Mouse (Mus musculus) telencephalon, adult 2 months (tissue): ENCODE data around the gene Klhl18.

ENCODE experiments used
- DNase-seq: peaks from one replicate; pipeline ENCODE4 v3.0.0-alpha.2; 2011; ENCODE audit warnings: low read depth, low spot score

The Klhl18 gene

DNA sequence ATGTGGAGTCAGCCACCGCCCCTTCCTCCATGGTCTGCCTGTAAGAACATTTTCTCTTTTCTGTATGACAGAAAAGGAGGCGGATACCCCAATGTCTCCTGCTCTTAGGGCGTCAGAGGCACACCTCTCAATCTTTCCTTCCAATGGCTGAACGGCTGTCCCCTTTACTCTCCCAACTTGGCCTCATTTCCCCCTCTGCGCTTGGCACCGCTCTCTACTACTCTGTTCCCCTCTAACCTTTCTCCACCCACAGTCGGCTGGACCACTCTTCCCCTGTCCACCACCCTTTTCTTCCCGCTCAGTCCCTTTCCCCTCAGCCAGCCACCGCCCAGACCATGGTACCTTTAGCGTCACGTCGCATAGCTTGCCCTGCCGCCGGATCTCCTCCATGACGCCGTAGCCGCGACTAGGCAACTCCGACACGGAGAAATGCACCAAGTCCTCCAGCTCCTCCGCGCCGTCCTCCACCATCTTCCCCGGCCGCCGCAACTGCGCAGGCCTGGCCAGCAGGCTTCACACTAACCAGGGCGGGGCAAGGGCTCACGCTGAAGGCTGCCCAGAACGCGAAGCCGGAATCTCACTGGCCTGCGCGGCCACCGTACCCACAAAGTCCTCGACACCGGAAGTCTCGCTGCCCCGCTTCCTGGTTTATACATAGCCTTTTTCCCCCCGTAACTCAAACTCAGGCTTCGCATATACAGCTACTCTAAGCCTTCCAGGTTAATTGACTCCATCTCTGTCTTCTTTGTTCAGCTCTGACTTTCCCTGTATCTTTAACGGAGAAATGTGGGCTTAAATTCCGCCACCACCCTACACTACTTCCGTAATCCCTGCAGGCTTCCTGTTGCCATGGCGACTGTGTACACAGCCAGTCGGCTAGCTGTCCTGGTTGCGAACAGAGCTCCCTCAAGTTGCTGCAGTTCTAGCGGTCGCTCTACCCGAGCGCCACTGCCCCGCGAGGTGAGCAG is at the start of gene Klhl18, which contains the start of gene Kif9:
Gene Klhl18, minus strand, starts transcription at position 571 of the 968 bp plus-strand sequence.
Gene Kif9, plus strand, starts transcription at position 835 of the 968 bp plus-strand sequence.
- peak; percentile 97 for DNase-seq

DNA sequence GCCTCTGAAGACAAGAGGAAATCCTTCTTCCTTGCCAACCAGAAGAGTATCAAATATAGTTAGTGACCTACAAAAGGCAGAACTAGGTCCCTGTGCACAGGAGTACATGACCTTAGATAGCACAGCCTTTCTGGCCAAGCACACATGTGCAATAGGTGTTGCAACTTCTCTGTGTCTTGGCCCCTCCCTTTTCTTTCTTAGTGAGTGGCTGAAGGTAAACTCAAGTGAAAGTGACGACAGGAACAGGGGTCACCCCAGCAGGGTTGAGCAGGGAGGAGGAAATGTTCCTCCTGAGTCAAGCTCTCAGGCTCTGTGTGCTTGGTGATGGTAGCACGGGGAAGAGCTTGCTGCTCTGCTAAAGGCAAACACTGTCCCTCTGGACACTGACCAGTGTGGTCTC is 49.2 kb upstream of the Klhl18 start:
- DNase-seq: no peak

DNA sequence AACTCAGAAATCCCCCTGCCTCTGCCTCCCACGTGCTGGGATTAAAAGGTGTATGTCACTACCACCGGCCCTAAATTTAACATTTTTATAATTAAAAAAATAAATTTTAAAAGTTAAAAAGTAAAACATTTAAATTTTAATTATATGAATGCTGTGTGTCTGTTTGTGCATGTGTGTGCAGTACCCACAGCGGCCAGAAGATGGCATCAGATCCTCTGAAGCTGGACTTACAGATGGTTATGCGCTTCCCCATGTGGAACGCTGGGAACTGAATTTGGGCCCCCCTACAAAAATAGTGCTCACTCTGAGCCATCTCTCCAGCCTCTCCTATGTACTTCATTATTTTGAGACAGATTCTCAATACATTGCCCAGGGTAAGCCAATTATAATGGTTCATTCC is 14.4 kb upstream of the Klhl18 start:
- no peak for DNase-seq

DNA sequence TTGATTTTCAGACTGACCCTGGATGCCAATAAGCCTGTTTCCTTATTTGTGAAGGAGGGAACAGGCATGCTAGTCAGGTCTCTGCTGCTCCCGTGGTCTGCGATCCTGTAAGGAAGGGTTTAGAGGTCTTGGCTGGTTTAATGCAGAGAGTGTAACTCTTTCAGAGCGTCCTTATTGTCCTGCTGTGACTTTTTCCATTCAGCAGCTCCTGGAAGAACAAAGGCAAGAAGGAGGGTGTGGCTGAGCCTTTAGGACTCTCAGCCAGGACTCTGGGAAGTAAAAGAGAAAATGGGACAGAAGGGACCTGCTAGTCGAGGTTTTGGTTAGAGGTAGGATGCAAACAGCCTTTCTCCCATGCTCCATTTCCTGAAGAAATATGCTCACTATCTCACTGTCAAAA is 12.3 kb upstream of the Klhl18 start:
- no peak for DNase-seq

DNA sequence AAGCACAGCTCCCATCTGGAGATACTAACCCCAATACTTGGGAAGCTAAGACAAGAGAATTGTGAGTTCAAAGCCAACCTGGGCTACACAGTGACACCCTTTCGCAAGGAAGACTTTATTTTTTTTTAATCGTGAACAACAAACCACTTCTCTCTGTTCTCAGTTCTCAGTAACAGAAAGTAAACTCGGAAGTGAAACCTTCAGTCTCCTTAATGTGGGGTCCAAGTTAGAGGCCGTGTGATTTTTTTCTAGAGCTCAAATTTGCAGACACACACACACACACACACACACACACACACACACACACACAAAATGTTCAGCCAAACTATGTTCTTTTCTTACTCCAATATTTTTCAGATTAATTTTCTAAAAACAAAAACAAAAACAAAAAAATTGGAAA is 2.1 kb upstream of the Klhl18 start:
- no peak for DNase-seq

DNA sequence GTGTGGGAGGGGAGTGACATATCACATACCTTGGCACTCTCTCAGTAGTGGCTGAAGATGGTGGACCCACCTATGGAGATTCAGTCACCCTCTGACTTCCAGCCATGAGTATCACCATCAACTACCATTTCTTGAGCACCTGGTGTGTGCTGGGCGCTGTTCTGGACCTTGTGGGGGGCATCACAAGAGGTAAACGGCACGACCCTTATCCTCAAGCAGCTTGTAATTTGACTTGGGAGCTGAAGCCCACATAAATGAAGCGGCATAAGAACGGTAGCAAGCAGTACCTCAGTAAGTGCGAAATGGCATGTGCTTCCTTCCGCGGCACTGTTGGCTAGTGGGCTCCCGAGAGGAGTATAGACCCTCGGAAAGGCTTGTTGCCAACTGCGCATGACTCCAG is 1.5 kb upstream of the Klhl18 start:
- no peak for DNase-seq

DNA sequence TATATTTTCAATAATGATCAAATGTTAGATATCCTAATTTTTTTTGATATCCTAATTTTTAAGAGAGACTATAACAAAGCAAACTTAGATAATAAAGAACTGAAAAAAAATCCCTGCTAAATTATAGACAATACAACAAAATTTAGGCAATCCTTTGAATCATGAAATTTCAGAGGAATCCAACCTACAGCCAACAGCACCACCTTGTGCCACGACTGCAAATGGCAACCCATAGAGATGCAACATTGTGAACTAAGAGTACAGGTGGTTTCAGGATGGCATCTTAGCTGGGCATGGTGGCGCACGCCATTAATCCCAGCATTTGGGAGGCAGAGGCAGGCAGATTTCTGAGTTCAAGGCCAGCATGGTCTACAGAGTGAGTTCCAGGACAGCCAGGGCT is 10.3 kb downstream of the Klhl18 start:
- no peak for DNase-seq

DNA sequence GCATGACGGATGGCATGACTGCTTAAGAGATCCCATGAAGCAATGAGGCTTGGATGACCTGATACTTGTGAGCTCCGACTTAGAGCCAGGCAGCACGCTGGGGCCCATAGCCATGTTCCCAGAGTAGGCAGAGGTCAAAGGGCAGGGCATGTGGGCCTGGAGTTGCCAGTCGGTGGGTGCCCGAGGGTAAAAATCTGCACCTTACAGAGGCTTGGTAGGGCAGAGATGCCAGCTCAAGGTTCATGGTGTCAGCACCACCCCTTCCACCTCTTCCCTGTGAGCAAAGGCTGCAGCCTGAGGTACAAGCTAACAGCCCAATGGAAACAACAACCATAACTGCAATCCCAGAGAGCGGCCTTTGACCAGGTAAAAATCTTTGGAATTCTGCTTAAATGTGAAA is 11.2 kb downstream of the Klhl18 start:
- DNase-seq: no peak

DNA sequence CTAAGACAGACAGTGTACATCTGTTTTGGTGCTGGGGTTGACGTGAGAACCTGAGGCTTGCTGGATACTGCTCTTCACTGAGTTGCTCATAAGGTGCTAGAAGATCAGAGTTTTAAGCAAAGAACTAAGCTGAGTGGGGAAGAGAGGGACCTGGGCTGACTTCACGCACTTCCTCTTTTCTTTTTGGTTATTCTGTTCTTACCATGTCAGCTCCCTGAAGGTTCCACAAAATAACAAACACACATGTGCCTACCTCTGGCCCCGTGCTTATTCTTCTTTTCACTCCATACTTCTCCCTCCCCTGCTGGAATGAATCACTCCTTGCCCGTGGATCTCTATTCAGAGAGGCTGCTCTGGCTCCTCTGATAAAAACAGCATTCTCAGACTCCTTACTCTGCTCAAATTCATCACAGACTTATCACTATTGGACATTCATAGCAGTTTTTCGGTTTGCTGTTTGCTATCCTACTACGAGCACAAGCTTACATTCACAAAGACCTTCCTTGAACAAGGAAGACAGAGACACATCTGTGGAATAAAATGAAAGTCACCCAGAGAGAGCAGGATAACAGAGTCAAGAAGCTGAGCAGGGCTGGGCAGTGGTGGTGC is 12.4 kb downstream of the Klhl18 start:
- no peak for DNase-seq

DNA sequence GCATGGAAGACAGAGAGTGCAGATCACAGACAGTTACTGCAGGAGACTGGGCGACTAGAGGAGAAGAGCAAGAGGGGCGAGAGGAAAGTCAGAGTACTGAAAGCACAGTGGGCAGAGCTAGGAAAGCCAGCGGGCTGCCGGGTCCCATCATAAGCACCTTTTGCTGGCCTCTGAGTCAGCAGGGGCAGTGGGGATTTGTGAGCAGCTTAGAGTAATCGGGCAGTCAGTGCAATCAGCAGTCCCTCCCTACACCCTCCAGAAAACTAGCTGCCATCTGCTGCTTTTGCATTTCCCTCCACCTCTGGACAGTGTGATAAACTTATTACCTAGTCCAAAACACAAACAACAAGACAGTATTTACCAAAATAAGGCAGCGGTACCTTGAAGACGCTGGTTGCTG is 14.2 kb downstream of the Klhl18 start:
- DNase-seq: no peak

DNA sequence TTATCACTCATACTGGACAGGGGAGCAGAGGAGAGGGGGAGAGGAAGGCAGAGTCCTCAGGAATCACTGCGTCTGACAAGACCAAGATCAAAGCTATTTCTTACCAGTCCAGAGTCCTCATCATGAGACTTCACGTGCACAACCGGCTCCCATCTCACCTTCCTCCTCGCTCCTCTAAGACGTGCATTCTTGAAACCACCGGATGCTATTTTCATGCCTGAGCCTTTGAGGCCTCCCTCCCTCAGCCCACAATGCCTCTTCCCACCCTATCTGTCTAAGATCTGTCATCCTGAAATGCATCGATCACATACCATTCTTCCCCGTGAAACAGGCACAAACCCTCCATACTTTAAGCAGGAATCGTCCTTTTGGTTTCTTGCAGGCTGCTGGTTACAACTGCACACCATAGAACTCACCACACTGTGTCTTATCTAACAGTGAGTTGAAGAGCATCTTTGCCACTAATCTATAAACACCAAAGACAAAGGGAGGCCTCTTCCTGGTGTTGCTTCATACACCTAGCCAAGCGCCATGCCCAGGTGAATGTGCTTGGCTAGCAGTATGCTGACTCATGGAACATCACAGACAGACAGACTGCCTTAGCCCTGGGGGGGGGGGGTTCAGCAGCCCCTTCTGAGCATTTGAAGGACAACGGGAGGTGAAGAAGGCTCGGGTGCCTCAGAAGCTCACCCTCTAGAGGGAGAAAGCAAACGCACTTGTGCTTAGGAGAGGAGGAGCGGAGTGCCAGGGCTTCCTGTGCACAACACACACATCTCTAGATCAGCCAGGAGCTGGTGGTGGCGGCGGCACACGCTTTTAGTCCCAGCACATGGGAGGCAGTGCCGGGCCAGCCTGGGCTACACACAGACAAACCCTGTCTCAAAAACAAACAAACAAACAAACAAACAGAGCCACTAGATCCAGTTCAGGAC is 15.3 kb downstream of the Klhl18 start:
- no peak for DNase-seq

DNA sequence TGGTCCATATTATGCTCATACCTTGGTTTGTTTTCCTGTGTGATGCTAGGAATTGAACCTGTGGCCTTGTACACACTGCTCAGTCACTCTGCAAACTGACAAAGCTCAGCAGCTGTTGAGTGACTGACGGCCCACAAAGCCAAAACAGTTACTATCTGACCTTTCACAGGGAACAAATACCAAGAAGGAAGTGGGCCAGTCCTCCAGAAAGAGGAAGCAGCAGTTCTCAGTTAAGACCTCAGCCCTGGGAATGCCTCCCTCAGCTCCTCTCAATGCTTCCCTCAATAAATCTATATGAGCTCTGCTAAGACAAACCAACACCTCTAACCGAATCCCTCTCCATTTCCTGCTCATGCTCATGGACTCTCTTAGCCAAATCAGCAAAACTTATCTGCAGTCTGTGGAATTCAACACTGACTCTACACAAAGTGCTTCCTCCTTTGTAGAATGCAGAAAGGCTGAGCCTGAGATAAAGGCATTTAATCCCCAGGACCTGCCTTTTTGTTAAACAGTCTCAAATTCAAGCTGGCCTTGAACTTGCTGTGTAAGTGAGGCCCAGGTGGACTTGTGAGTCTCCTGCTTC is 17.3 kb downstream of the Klhl18 start:
- no peak for DNase-seq

DNA sequence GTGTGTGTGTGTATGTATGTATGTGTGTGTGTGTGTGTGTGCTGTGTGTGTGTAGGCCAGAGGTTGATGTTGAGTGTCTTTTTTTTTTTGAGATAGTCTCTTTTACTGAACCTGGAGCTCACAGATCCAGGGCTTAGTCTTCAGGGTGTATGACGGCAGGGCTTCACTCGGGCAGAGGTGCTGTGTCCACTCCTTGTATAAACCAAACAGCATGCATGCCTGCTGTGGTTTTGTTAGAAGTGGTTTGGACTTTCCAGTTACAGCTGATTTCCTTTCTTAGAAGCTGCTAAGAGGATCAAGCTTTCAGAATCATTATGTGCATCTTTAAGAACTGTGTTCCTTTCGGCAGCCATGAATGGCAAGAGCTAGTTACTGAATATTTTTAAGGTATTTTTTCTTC is 18.6 kb downstream of the Klhl18 start:
- DNase-seq: no peak

DNA sequence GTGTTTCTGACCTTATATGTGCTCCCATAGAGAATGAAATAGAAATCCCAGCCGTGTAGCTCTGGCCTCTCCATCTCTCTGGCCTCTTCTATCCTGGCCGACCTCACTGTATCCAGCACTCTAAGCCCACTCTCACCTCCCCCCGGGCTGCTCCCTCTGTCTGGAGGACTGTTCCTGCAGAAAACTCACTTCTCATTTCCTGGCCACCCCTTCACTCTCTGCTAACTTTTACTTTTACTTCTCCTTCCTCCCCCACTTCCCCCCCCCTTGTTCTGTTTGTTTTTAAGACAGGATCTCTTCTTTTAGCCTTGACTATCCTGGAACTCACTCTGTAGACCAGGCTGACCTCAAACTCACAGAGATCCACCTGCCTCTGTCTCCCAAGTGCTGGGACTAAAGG is 24.0 kb downstream of the Klhl18 start:
- DNase-seq: no peak

DNA sequence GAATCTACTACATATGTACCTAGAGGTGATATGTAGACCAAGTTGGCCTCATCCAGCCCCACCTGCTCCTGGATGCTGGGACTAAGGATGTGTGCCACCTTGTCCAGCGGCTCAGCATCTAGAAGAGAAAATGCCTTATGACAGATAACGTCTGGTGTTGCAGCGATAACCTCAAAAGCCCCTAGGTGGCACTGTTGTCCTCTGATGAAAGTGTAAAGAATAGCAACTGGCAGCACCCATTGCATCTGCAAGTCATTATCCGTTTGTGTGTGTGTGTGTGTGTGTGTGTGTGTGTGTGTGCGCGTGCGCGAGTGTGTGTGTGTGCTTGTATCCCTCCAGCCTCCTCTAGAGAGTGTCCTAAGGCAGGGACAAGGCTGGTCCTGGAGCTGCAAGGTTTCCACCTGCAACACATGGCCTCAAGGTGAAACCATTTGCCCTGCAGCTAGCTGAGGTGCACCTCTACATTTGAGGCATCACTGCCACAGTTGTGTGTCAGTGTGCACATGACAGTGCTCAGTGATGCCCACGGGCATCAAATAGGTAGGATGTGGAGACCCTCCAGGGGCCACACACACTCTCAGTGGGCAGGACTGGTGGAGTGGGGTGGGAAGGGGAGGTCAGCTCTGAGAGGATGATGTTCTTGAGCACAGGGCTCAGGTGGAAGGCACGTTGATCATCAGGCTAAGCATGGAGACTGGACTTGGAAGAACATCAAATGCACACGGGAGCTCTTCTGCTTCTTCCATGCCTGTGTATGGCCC is 27.5 kb downstream of the Klhl18 start:
- DNase-seq: peak; percentile 87

DNA sequence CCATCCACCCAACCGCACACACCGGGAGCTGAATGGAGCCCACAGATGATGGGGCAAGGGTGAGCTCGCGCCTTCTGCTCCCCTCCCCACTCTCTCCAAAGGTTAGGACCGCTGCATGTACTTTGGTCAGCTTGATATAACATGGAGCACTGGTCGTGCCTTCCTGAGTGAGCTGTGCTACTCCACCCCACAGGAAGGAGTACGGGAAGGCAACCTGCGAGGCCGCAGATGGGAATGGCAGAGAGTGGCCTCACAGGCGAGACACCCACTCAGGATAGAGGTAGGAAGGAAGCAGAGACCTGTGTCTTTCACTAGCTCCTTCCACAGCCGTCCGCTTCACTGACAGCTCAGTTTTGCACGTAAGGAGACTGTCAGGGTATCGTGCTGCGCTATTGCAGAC is 28.1 kb downstream of the Klhl18 start:
- DNase-seq: no peak

DNA sequence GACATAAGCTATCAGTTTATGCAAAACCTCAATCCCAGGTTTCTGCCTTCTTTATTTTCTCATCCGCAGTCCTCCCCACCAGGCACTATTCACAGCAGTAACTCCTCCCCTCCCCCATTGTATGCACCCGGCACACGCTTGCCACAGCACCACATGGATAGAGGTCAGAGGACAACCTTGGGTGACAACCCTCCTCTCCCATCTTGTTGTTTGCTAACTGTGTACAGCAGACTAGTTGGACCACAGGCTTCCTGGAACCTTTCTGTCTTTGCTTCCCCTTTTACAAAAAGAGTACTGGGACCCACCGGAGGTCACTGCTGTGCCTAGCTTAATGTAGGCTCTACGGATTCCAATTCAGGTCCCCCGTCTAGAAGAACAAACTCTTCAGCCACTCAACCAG is 35.9 kb downstream of the Klhl18 start:
- DNase-seq: no peak

DNA sequence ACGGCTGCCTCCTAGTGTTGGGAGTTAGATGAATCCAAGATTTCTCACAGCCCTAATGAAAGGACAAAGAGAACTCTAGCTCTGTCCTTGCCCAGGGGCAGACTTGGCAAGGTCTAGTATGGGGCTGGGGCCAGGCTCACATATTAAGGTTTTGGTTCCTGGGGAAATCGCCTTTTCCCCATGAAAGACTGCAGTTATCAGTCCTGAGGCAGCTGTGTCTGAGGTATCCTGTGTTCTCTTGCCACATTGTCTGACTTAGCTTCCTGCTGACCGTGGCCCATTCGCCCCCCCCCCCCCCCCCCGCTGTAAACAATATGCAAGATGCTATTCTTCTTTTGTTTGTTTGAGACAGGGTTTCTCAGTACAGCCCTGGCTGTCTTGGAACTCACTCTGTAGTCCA is 36.4 kb downstream of the Klhl18 start:
- no peak for DNase-seq

DNA sequence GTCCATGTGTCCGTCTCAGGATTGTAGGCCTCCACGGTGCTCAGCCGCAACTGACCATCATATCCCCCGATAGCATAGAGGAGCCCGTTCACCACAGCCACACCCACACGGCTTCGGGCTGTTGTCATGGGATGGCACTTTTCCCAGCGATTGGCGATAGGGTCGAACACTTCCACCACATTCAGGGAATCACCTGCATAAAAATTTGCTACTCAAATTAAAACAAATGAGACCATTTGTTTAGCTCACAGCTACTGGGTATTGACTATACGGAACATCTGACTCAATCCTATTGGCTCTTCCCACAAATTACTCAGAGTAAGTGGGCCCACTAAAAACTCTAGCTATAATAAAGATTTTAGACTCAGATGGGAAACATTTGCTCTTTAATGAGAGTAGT is 40.5 kb downstream of the Klhl18 start:
- no peak for DNase-seq

DNA sequence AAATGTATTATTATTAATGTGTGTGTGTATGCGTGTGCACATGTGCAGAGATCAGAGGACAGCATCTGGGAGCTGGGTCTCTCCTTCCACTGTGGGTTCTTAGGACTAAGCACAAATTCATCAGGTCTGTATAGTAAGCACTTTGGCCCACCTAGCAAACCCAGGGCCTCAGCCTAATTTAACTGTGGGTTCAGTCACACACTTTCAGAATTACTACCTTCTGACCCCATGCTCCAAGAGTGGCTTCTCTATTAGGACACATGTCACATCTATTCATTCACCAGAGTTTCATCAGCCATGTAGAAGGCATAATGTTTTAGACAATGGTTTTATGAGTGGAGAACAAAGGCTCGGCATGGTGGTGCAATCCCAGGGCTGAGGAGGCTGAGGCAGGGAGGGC is 43.4 kb downstream of the Klhl18 start:
- no peak for DNase-seq

DNA sequence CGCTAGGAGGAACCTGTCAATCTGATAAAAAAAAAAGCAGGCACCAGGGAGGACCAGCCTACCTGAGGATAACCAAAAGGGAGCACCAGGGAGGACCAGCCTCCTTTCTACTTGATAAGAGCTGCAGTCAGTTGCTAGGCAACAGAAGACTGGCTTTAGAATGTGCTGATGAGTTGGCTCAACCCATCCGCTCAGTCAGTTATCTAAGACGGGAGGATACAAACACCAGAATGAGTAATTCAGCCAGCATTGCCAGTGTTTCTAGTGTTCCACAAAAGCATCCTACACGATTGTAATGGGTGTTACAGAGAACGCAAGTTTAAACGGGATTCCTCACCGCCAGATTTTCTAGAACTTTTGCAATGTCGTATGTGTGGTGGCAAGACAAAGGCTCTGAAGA is 45.3 kb downstream of the Klhl18 start:
- peak; percentile 92 for DNase-seq
